Comparison of ENCODE assay signal across 14 mouse cellular contexts in the genomic region with DNA sequence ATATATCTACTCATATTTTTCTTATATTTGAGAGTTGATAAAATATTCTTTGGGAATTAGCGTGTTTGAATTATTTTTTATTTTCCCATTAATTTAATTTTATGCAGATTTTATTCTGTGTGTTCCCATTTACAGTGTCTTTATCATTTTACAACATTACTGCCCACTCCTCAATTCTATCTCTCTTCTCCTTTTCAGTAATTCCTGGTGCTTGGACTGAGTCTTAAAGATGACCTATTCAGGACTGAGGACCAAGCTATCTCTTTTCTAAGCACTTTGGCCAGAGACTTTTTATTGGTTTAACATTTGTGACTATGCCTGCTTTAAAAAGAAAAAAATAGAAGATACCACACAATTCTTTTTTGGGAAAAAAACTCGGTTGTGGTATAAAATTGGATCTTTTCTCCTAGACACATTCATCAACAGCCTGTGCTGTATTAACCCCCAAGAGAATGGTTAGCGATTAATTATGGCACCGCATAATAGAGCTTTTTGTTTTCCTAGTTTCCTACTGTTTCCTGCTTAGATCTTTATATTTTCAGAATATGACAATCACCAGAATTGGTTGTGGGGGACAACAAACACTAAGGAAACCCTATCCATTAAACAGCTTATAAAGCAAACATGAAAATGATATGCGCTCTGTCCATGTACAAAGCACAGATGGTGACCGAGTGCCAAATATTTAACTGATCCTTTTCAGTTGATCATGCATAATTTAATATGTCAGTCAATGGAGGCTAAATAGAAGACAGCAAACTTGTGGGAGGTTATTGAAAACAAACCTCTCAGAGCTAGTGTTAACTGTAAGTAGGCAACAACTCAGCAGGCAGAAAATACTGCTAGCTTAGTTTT.
DNase-seq lines count a peak whose midpoint lies in the region; ATAC-seq lines count a peak whose summit lies in the region.
"Had no signal": no experiment of that assay in that cellular context is flagged by ENCODE, and none has a peak within 500 bp of the region (broad histone marks: within the 10 kb centered on the region; RNA-seq: fewer than 3 reads in every experiment).

No protein-coding gene starts in this region.

- DNase-seq in neural tube, embryonic 10.5 days (ENCODE audit: extremely low spot score, low spot score): no peak
- peak; percentile 21 for DNase-seq in hindbrain, embryonic 11.5 days (ENCODE audit: low spot score)
- DNase-seq in gastrocnemius, postnatal 14 days: no peak
- no peak for DNase-seq in urinary bladder, postnatal 4 days (ENCODE audit: low spot score in 2 of 2)
- DNase-seq: adrenal gland, postnatal 36 days; cerebellum, adult 9-10 months; gastrocnemius, postnatal 25 days; heart, postnatal 14 days; kidney, adult 9 months; thymus, postnatal 4 days had no signal

- no peaks in the 10 kb centered on the region for H3K36me3 ChIP-seq in neural tube, embryonic 14.5 days (ENCODE audit: control insufficient read depth, insufficient read depth, low read length)
- H3K36me3 ChIP-seq in hindbrain, embryonic 11.5 days (ENCODE audit: control insufficient read depth, insufficient read depth, low read length): no peaks in the 10 kb centered on the region
- no peaks in the 10 kb centered on the region for H3K36me3 ChIP-seq in midbrain, embryonic 13.5 days
- no peaks in the 10 kb centered on the region for H3K36me3 ChIP-seq in heart, embryonic 12.5 days
- H3K36me3 ChIP-seq: limb, embryonic 15.5 days had no signal

- no peak overlapping the region for H3K4me2 ChIP-seq in neural tube, embryonic 14.5 days (ENCODE audit: low read depth, low read length)
- no peak overlapping the region for H3K4me2 ChIP-seq in hindbrain, embryonic 11.5 days (replicated peaks; ENCODE audit: low read depth, low read length)
- H3K4me2 ChIP-seq in midbrain, embryonic 13.5 days (replicated peaks): no peak overlapping the region
- no peak overlapping the region for H3K4me2 ChIP-seq in heart, embryonic 12.5 days
- H3K4me2 ChIP-seq: limb, embryonic 15.5 days had no signal

- no peak overlapping the region for H3K27ac ChIP-seq in neural tube, embryonic 14.5 days (ENCODE audit: low read depth, low read length)
- no peak overlapping the region for H3K27ac ChIP-seq in hindbrain, embryonic 11.5 days (ENCODE audit: low read depth, low read length)
- H3K27ac ChIP-seq in midbrain, embryonic 13.5 days: no peak overlapping the region; the same call in 1 of the 2 replicates
- no peak overlapping the region for H3K27ac ChIP-seq in heart, embryonic 12.5 days (ENCODE audit: poor library complexity, severe bottlenecking)
- H3K27ac ChIP-seq: limb, embryonic 15.5 days had no signal

- intact Hi-C loops in gastrocnemius, postnatal 14 days (cut with DNase I; ENCODE audit: low total_unique reads): no loop called here

- peak; percentile 41; the same call in 1 of the 2 replicates for ATAC-seq in neural tube, embryonic 14.5 days (ENCODE audit: low read depth)
- ATAC-seq in hindbrain, embryonic 11.5 days (ENCODE audit: low FRiP score): peak; percentile 68
- ATAC-seq in midbrain, embryonic 13.5 days: peak; percentile 77
- no peak for ATAC-seq in heart, embryonic 12.5 days (ENCODE audit: insufficient number of reproducible peaks, low FRiP score)

- no peaks in the 10 kb centered on the region for H3K4me1 ChIP-seq in neural tube, embryonic 14.5 days (ENCODE audit: control insufficient read depth, insufficient read depth, low read length)
- no peaks in the 10 kb centered on the region for H3K4me1 ChIP-seq in hindbrain, embryonic 11.5 days (replicated peaks; ENCODE audit: control insufficient read depth, insufficient read depth, low read length)
- H3K4me1 ChIP-seq in midbrain, embryonic 13.5 days (replicated peaks): 0 out of 2 replicates have a peak, but pooled peaks cover 2% of the 10 kb centered on the region
- no peaks in the 10 kb centered on the region for H3K4me1 ChIP-seq in heart, embryonic 12.5 days (replicated peaks)
- H3K4me1 ChIP-seq: limb, embryonic 15.5 days had no signal

- no peaks in the 10 kb centered on the region for H3K9me3 ChIP-seq in neural tube, embryonic 14.5 days (ENCODE audit: control insufficient read depth, low read length)
- no peaks in the 10 kb centered on the region for H3K9me3 ChIP-seq in hindbrain, embryonic 11.5 days (ENCODE audit: control insufficient read depth, low read length)
- no peaks in the 10 kb centered on the region for H3K9me3 ChIP-seq in midbrain, embryonic 13.5 days
- H3K9me3 ChIP-seq in heart, embryonic 12.5 days (replicated peaks): no peaks in the 10 kb centered on the region
- H3K9me3 ChIP-seq: limb, embryonic 15.5 days had no signal

- WGBS in neural tube, embryonic 14.5 days: 61% methylated on average over 6 of the region's 6 CpGs
- WGBS in hindbrain, embryonic 11.5 days: 62% methylated on average over 6 of the region's 6 CpGs
- 46% methylated on average over 6 of the region's 6 CpGs for WGBS in midbrain, embryonic 13.5 days
- 82% methylated on average over 6 of the region's 6 CpGs for WGBS in heart, embryonic 12.5 days

- no peak overlapping the region for H3K9ac ChIP-seq in neural tube, embryonic 14.5 days (replicated peaks; ENCODE audit: low read depth, low read length)
- no peak overlapping the region for H3K9ac ChIP-seq in hindbrain, embryonic 11.5 days (ENCODE audit: low read depth, low read length)
- no peak overlapping the region for H3K9ac ChIP-seq in midbrain, embryonic 13.5 days (replicated peaks)
- no peak overlapping the region for H3K9ac ChIP-seq in heart, embryonic 12.5 days
- H3K9ac ChIP-seq: limb, embryonic 15.5 days had no signal

- no peaks in the 10 kb centered on the region for H3K27me3 ChIP-seq in neural tube, embryonic 14.5 days (ENCODE audit: control insufficient read depth, insufficient read depth, low read length)
- no peaks in the 10 kb centered on the region for H3K27me3 ChIP-seq in hindbrain, embryonic 11.5 days (ENCODE audit: control insufficient read depth, insufficient read depth, low read length)
- no peaks in the 10 kb centered on the region for H3K27me3 ChIP-seq in midbrain, embryonic 13.5 days
- H3K27me3 ChIP-seq in heart, embryonic 12.5 days (replicated peaks): no peaks in the 10 kb centered on the region
- H3K27me3 ChIP-seq: limb, embryonic 15.5 days had no signal

- no peak overlapping the region for H3K4me3 ChIP-seq in neural tube, embryonic 14.5 days (ENCODE audit: low read depth, low read length)
- no peak overlapping the region for H3K4me3 ChIP-seq in hindbrain, embryonic 11.5 days (ENCODE audit: low read depth, low read length)
- H3K4me3 ChIP-seq in midbrain, embryonic 13.5 days (replicated peaks): no peak overlapping the region
- H3K4me3 ChIP-seq in heart, embryonic 12.5 days: no peak overlapping the region
- H3K4me3 ChIP-seq: limb, embryonic 15.5 days had no signal
